Mouse (Mus musculus) embryonic fibroblast, embryonic 13.5 days (primary cell): ENCODE measurements around the gene Slc17a8. TPM values are rescaled to one million over a fixed set of nuclear protein-coding genes. Genes with fewer than 3 reads are reported as not detected.
"Not testable (repeated sequence)": the region's sequence is repeated elsewhere in the genome, so short reads cannot be mapped to it uniquely, and the experiment has no call there.

Source experiments
- H3K27ac ChIP-seq: 2 replicates; pipeline ENCODE4 v1.5.1; 2012; ENCODE audit warnings: low read length, control low read depth, inconsistent platforms; ENCODE audit not compliant: insufficient read depth
- H3K4me1 ChIP-seq: 2 replicates; pipeline ENCODE4 v1.6.1; 2011; ENCODE audit warnings: low read length; ENCODE audit not compliant: control insufficient read depth, insufficient read depth
- H3K4me3 ChIP-seq: 2 replicates; pipeline ENCODE4 v1.5.1; 2011; ENCODE audit warnings: mild to moderate bottlenecking, control low read depth, low read length; ENCODE audit not compliant: insufficient read depth
- CTCF ChIP-seq: IDR thresholded peaks from 2 replicates; pipeline ENCODE4 v1.5.1; 2011; ENCODE audit warnings: mild to moderate bottlenecking, control low read depth, low read length, moderate library complexity, borderline replicate concordance; ENCODE audit not compliant: insufficient read depth
- POLR2A ChIP-seq: IDR thresholded peaks from 2 replicates; pipeline ENCODE4 v1.6.1; 2011; ENCODE audit warnings: low read depth, mild to moderate bottlenecking, control low read depth, low read length, moderate library complexity
- polyA plus RNA-seq: library from polyadenylated mRNA; stranded (reverse); fragments of >200 nt; gene quantifications from 2 replicates; pipeline ENCODE4 v1.2.4, GENCODE M21; 2011; ENCODE audit warnings: low read depth; ENCODE audit not compliant: missing spikeins, insufficient read length

Gene Slc17a8
- 0.12 TPM in 1 of 2 replicates, not detected in the other for polyA plus RNA-seq

DNA sequence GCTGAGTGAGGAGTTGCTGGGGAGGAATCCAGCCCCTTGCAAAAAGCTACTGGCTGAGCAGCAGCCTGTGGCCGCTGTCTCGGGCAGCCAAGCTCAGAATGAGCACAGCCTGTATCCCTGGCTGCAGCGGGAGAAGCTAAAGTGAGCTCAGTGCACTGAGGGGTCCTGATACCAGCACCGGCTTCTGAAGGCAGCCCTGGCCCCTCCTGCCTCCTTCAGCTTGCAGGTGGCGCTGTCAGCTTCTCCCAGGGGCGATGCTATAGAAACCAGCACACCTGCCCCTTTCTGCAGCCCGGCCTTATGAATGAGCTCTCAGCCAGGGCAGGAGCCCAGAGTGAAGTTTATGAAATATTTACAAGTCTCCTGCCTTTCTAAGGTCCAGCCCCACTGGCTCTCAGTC, at the start of gene Slc17a8:
TSS of gene Slc17a8 (minus strand) at position 125 of the 400 bp plus-strand sequence.
- no peaks in the 10 kb centered on the region for H3K4me1 ChIP-seq
- TF ChIP-seq CTCF = no peak
- no peak for TF ChIP-seq POLR2A
- no peak within 1 kb of the TSS for H3K4me3 ChIP-seq
- no peak within 1 kb of the TSS for H3K27ac ChIP-seq

GRCm38 (mm10) chr10:89670371-89670770, 49.3 kb upstream of the Slc17a8 start:
- not testable (repeated sequence) for H3K4me1 ChIP-seq, H3K4me3 ChIP-seq, H3K27ac ChIP-seq

DNA sequence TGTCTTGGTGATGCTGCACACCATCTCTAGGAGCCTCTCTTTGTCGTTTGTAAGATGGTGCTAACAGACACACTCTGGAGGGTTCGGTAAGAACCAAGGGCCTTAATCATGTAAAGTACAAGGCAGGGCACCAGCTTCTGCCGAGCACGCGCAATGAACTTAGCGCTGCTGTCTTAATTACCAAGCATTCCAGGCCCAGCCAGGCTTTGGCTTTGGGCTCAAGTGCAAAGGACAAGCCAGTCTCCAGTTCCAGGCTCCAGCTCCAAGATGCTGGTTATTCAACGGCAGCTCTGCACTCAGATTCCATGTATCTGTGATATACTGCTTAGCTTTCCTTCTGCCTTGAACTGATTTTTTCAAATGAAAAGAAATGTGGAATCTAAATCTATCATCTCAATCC, 46.5 kb upstream of the Slc17a8 start:
- Histone ChIP-seq H3K4me3 (no peak overlapping the region), H3K4me1 (no peaks in the 10 kb centered on the region), H3K27ac (no peak overlapping the region)
- no peak for TF ChIP-seq POLR2A
- TF ChIP-seq CTCF = no peak

DNA sequence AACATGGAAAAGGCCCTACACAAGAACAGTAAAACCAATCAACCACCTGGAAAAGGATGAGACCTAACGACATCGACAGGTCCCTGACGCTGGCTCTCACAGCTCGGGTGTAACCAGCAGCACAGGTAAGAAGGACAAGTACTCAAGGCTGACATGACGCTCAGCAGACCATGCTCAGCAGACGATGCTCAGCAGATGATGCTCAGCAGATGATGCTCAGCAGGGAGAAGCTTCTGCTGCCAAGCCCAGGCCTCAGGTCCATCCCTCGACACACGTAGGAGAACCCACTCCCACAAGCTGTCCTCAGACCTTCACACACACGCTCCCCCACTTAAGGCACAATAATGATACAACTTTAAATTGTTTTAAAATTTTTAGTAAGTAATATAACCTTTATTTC, 44.6 kb upstream of the Slc17a8 start:
- Histone ChIP-seq H3K4me1 (no peaks in the 10 kb centered on the region), H3K4me3 (no peak overlapping the region), H3K27ac (no peak overlapping the region)
- no peak for TF ChIP-seq POLR2A
- no peak for TF ChIP-seq CTCF

DNA sequence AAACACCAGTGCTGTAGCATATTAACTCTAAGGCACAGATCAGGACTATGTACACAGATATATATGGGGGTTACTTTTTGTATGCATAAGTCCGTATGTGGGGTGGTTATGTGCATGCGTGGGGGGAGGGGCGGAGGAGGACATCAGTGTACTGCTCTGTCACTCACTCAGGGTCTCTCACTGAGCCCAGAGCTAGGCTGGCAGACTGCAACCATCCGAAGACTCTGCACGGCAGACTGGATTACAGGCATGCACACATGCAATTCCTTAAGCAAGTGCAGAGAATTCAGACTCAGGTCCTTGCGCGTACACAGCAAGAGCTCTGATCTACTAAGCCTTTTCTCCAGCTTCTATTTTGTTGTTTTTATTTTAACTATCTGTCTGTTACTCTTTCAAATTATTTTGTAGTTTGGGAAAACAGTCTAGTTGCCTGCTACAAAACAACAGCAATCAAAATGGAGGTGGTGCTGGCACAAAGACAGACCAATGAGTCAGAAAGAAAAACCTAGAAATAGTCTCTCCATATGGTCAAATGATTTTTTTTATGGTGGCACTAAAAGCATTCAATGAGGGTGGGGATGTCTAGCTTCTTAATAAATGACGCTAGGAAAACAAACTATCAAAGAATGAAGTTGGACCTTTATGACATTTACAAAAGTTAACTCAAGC, 44.1 kb upstream of the Slc17a8 start:
- TF ChIP-seq POLR2A (no peak), CTCF (no peak)
- H3K4me3 ChIP-seq = no peak overlapping the region
- H3K27ac ChIP-seq = no peak overlapping the region
- no peaks in the 10 kb centered on the region for H3K4me1 ChIP-seq

DNA sequence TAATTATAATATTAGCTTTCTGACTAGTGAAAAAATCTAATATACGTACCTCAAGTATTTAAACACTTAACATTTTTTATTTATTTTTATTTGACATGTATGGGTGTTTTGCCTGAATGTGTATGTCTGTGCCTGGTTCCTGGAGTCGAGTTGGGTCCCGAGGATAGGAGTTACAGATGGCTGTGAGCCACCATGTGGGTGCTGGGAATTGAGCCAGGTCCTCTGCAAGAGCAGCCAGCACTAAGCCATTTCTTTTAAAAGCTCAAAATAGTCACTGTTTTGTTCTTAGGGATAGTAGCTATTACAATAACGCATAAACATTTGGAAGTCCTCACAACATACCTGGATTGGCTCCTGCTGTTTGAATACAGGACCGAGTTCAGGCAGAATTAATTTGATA, 35.3 kb upstream of the Slc17a8 start:
- Histone ChIP-seq H3K27ac (no peak overlapping the region), H3K4me3 (no peak overlapping the region), H3K4me1 (no peaks in the 10 kb centered on the region)
- TF ChIP-seq CTCF (no peak), POLR2A (no peak)

GRCm38 (mm10) chr10:89652912-89653311, 31.9 kb upstream of the Slc17a8 start:
- Histone ChIP-seq H3K27ac (no peak overlapping the region), H3K4me3 (no peak overlapping the region), H3K4me1 (no peaks in the 10 kb centered on the region)
- TF ChIP-seq POLR2A = no peak
- no peak for TF ChIP-seq CTCF

- no peak overlapping the region for H3K27ac ChIP-seq
- no peak overlapping the region for H3K4me3 ChIP-seq
- H3K4me1 ChIP-seq = no peaks in the 10 kb centered on the region
- no peak for TF ChIP-seq CTCF
Observed at GRCm38 (mm10) chr10:89651691-89652090, 30.6 kb upstream of the Slc17a8 start.

- TF ChIP-seq CTCF (no peak), POLR2A (no peak)
- no peak overlapping the region for H3K27ac ChIP-seq
- H3K4me1 ChIP-seq = no peaks in the 10 kb centered on the region
- H3K4me3 ChIP-seq = no peak overlapping the region
Observed at GRCm38 (mm10) chr10:89646918-89647317, 25.9 kb upstream of the Slc17a8 start.

GRCm38 (mm10) chr10:89637001-89637400, 15.9 kb upstream of the Slc17a8 start:
- Histone ChIP-seq H3K27ac (no peak overlapping the region), H3K4me3 (no peak overlapping the region), H3K4me1 (no peaks in the 10 kb centered on the region)
- TF ChIP-seq CTCF = no peak
- TF ChIP-seq POLR2A = no peak

GRCm38 (mm10) chr10:89635018-89635417, 14.0 kb upstream of the Slc17a8 start:
- Histone ChIP-seq H3K4me1 (no peaks in the 10 kb centered on the region), H3K27ac (no peak overlapping the region), H3K4me3 (no peak overlapping the region)
- no peak for TF ChIP-seq POLR2A
- TF ChIP-seq CTCF = no peak
